Mouse (Mus musculus): Measurements from ENCODE around the gene Thsd7b.

GRCm38 (mm10) chr1:129540751-129541150 is 267.6 kb downstream of the Thsd7b start:
- TF ChIP-seq CTCF (IDR thresholded peaks at IDR 0.05; ENCODE audit: low read depth, low read length) (no peak), POLR2A (IDR thresholded peaks at IDR 0.05; ENCODE audit: borderline replicate concordance, low read depth, low read length) (no peak)
